8 mouse cellular contexts compared by ENCODE assay signal in genomic region chr7:44984833-44985164, GRCm38 (mm10). TPM values are rescaled to one million over a fixed set of nuclear protein-coding genes. Genes with fewer than 3 reads are reported as not detected.
DNase-seq lines count a peak whose midpoint lies in the region; ATAC-seq lines count a peak whose summit lies in the region.

No protein-coding gene starts in this region.

- no peak overlapping the region; the same call in 1 of the 2 replicates for H3K9ac ChIP-seq in lung, embryonic 16.5 days (ENCODE audit: low read length)
- H3K9ac ChIP-seq in forebrain, embryonic 15.5 days (replicated peaks), result no peak overlapping the region
- H3K9ac ChIP-seq in liver, embryonic 12.5 days, result peak overlapping the region; percentile 92; the same call in 1 of the 2 replicates
- peak overlapping the region; percentile 98; the same call in 1 of the 2 replicates for H3K9ac ChIP-seq in stomach, embryonic 16.5 days (ENCODE audit: low read length)

- no peaks in the 10 kb centered on the region for H3K9me3 ChIP-seq in lung, embryonic 16.5 days (ENCODE audit: control insufficient read depth, low read length)
- no peaks in the 10 kb centered on the region for H3K9me3 ChIP-seq in forebrain, embryonic 15.5 days
- no peaks in the 10 kb centered on the region for H3K9me3 ChIP-seq in liver, embryonic 12.5 days (replicated peaks)
- H3K9me3 ChIP-seq in stomach, embryonic 16.5 days (replicated peaks; ENCODE audit: control insufficient read depth, low read length), result no peaks in the 10 kb centered on the region

- peaks cover 26% of the 10 kb centered on the region for H3K36me3 ChIP-seq in lung, embryonic 16.5 days (ENCODE audit: control insufficient read depth, insufficient read depth, low read length)
- H3K36me3 ChIP-seq in forebrain, embryonic 15.5 days, result peaks cover 29% of the 10 kb centered on the region
- H3K36me3 ChIP-seq in liver, embryonic 12.5 days, result peaks cover 50% of the 10 kb centered on the region
- H3K36me3 ChIP-seq in stomach, embryonic 16.5 days (ENCODE audit: control insufficient read depth, insufficient read depth, low read length), result peaks cover 17% of the 10 kb centered on the region

- no peak overlapping the region for H3K27ac ChIP-seq in lung, embryonic 16.5 days (ENCODE audit: low read length)
- H3K27ac ChIP-seq in forebrain, embryonic 15.5 days (replicated peaks), result 0 out of 2 replicates have a peak overlapping the region, but pooled peaks have one; percentile 1
- peak overlapping the region; percentile 91 for H3K27ac ChIP-seq in liver, embryonic 12.5 days
- 0 out of 2 replicates have a peak overlapping the region, but pooled peaks have one; percentile 5 for H3K27ac ChIP-seq in stomach, embryonic 16.5 days (ENCODE audit: low read length)

- no peak for DNase-seq in lung, adult 18-20 months
- DNase-seq in adrenal gland, postnatal 25 days, result no peak
- DNase-seq in frontal cortex, postnatal 36 days (ENCODE audit: low spot score in 2 of 2), result no peak
- DNase-seq in adrenal gland, adult 18-20 months (ENCODE audit: low spot score in 2 of 2), result no peak

- peak overlapping the region; percentile 71 for H3K4me2 ChIP-seq in lung, embryonic 16.5 days (ENCODE audit: low read depth, low read length)
- peak overlapping the region; percentile 60 for H3K4me2 ChIP-seq in forebrain, embryonic 15.5 days (replicated peaks)
- H3K4me2 ChIP-seq in liver, embryonic 12.5 days, result peak overlapping the region; percentile 99
- H3K4me2 ChIP-seq in stomach, embryonic 16.5 days (ENCODE audit: low read depth, low read length), result peak overlapping the region; percentile 56

- H3K4me3 ChIP-seq in lung, embryonic 16.5 days (ENCODE audit: low read length), result peak overlapping the region; percentile 95; the same call in 1 of the 2 replicates
- H3K4me3 ChIP-seq in forebrain, embryonic 15.5 days, result peak overlapping the region; percentile 65
- H3K4me3 ChIP-seq in liver, embryonic 12.5 days, result peak overlapping the region; percentile 85
- peak overlapping the region; percentile 97 for H3K4me3 ChIP-seq in stomach, embryonic 16.5 days (replicated peaks; ENCODE audit: low read length)

- WGBS in lung, embryonic 16.5 days, result 34% methylated on average over 3 of the region's 3 CpGs
- WGBS in forebrain, embryonic 15.5 days, result 30% methylated on average over 3 of the region's 3 CpGs
- WGBS in liver, embryonic 12.5 days (ENCODE audit: insufficient replicate concordance), result 44% methylated on average over 3 of the region's 3 CpGs
- 27% methylated on average over 3 of the region's 3 CpGs for WGBS in stomach, embryonic 16.5 days

- H3K27me3 ChIP-seq in lung, embryonic 16.5 days (ENCODE audit: control insufficient read depth, insufficient read depth, low read depth, low read length), result no peaks in the 10 kb centered on the region
- H3K27me3 ChIP-seq in forebrain, embryonic 15.5 days, result no peaks in the 10 kb centered on the region
- H3K27me3 ChIP-seq in liver, embryonic 12.5 days (replicated peaks), result no peaks in the 10 kb centered on the region
- no peaks in the 10 kb centered on the region for H3K27me3 ChIP-seq in stomach, embryonic 16.5 days (ENCODE audit: control insufficient read depth, insufficient read depth, low read length)

- peaks cover 20% of the 10 kb centered on the region for H3K4me1 ChIP-seq in lung, embryonic 16.5 days (replicated peaks; ENCODE audit: control insufficient read depth, insufficient read depth, low read length)
- H3K4me1 ChIP-seq in forebrain, embryonic 15.5 days, result peaks cover 35% of the 10 kb centered on the region
- H3K4me1 ChIP-seq in liver, embryonic 12.5 days, result peaks cover 51% of the 10 kb centered on the region
- peaks cover 24% of the 10 kb centered on the region for H3K4me1 ChIP-seq in stomach, embryonic 16.5 days (ENCODE audit: control insufficient read depth, insufficient read depth, low read length)

- no peak for ATAC-seq in lung, embryonic 16.5 days (ENCODE audit: low read depth)
- ATAC-seq in forebrain, embryonic 15.5 days (replicated peaks), result no peak
- no peak for ATAC-seq in liver, embryonic 12.5 days
- ATAC-seq in stomach, embryonic 16.5 days (ENCODE audit: insufficient read depth, low FRiP score), result no peak

RNA-seq across cellular contexts. Expression of gene Prmt1, which starts 1.6 kb away (rescaled TPM):
- polyA plus RNA-seq in lung, embryonic 16.5 days (2015; fragmentation: Nextera tagmentation; extraction: Ambion mirVana), result 413 and 457 TPM in 2 replicates
- 703 and 728 TPM in 2 replicates for polyA plus RNA-seq in forebrain, embryonic 15.5 days (2015; fragmentation: Nextera tagmentation; extraction: Ambion mirVana)
- 248 and 262 TPM in 2 replicates for polyA plus RNA-seq in liver, embryonic 12.5 days (2016; fragmentation: Nextera tagmentation; extraction: Ambion mirVana)
- 302 and 324 TPM in 2 replicates for polyA plus RNA-seq in stomach, embryonic 16.5 days (2015; fragmentation: Nextera tagmentation; extraction: Ambion mirVana)
- 177 and 221 TPM in 2 replicates for total RNA-seq in adrenal gland, postnatal 25 days (2021)
- 100 to 1,000 TPM; 203 to 216 TPM for total RNA-seq in adrenal gland, adult 18-20 months (2021)

RNA-seq across cellular contexts. Expression of gene Cpt1c, which starts 10.1 kb away (rescaled TPM):
- 17.1 and 17.5 TPM in 2 replicates for polyA plus RNA-seq in lung, embryonic 16.5 days (2015; fragmentation: Nextera tagmentation; extraction: Ambion mirVana)
- polyA plus RNA-seq in forebrain, embryonic 15.5 days (2015; fragmentation: Nextera tagmentation; extraction: Ambion mirVana), result 48.2 and 51.6 TPM in 2 replicates
- polyA plus RNA-seq in liver, embryonic 12.5 days (2016; fragmentation: Nextera tagmentation; extraction: Ambion mirVana), result 4.0 and 4.3 TPM in 2 replicates
- polyA plus RNA-seq in stomach, embryonic 16.5 days (2015; fragmentation: Nextera tagmentation; extraction: Ambion mirVana), result 19.9 and 23.4 TPM in 2 replicates
- 13.3 and 16.5 TPM in 2 replicates for total RNA-seq in adrenal gland, postnatal 25 days (2021)
- total RNA-seq in adrenal gland, adult 18-20 months (2021), result 10 to 100 TPM in 1 of 2 experiments, 1 to 10 TPM in 1; 9.3 to 12.8 TPM

RNA-seq across cellular contexts. Expression of gene Irf3, which starts 12.6 kb away (rescaled TPM):
- 96.5 and 108 TPM in 2 replicates for polyA plus RNA-seq in lung, embryonic 16.5 days (2015; fragmentation: Nextera tagmentation; extraction: Ambion mirVana)
- polyA plus RNA-seq in forebrain, embryonic 15.5 days (2015; fragmentation: Nextera tagmentation; extraction: Ambion mirVana), result 62.6 and 66.6 TPM in 2 replicates
- polyA plus RNA-seq in liver, embryonic 12.5 days (2016; fragmentation: Nextera tagmentation; extraction: Ambion mirVana), result 50.4 and 55.9 TPM in 2 replicates
- polyA plus RNA-seq in stomach, embryonic 16.5 days (2015; fragmentation: Nextera tagmentation; extraction: Ambion mirVana), result 96.2 and 96.4 TPM in 2 replicates
- total RNA-seq in adrenal gland, postnatal 25 days (2021), result 138 and 151 TPM in 2 replicates
- 100 to 1,000 TPM; 128 to 131 TPM for total RNA-seq in adrenal gland, adult 18-20 months (2021)

RNA-seq across cellular contexts. Expression of gene Bcl2l12, which starts 13.7 kb away (rescaled TPM):
- polyA plus RNA-seq in lung, embryonic 16.5 days (2015; fragmentation: Nextera tagmentation; extraction: Ambion mirVana), result 62.0 and 64.5 TPM in 2 replicates
- polyA plus RNA-seq in forebrain, embryonic 15.5 days (2015; fragmentation: Nextera tagmentation; extraction: Ambion mirVana), result 19.2 and 21.8 TPM in 2 replicates
- 23.6 and 25.4 TPM in 2 replicates for polyA plus RNA-seq in liver, embryonic 12.5 days (2016; fragmentation: Nextera tagmentation; extraction: Ambion mirVana)
- polyA plus RNA-seq in stomach, embryonic 16.5 days (2015; fragmentation: Nextera tagmentation; extraction: Ambion mirVana), result 43.8 and 45.8 TPM in 2 replicates
- 18.7 and 24.4 TPM in 2 replicates for total RNA-seq in adrenal gland, postnatal 25 days (2021)
- total RNA-seq in adrenal gland, adult 18-20 months (2021), result 10 to 100 TPM; 13.9 to 14.2 TPM

RNA-seq across cellular contexts. Expression of gene Scaf1, which starts 31.4 kb away (rescaled TPM):
- 28.9 and 30.7 TPM in 2 replicates for polyA plus RNA-seq in lung, embryonic 16.5 days (2015; fragmentation: Nextera tagmentation; extraction: Ambion mirVana)
- polyA plus RNA-seq in forebrain, embryonic 15.5 days (2015; fragmentation: Nextera tagmentation; extraction: Ambion mirVana), result 42.8 and 47.1 TPM in 2 replicates
- 19.0 and 21.4 TPM in 2 replicates for polyA plus RNA-seq in liver, embryonic 12.5 days (2016; fragmentation: Nextera tagmentation; extraction: Ambion mirVana)
- 22.9 and 24.5 TPM in 2 replicates for polyA plus RNA-seq in stomach, embryonic 16.5 days (2015; fragmentation: Nextera tagmentation; extraction: Ambion mirVana)
- 86.4 and 99.4 TPM in 2 replicates for total RNA-seq in adrenal gland, postnatal 25 days (2021)
- total RNA-seq in adrenal gland, adult 18-20 months (2021), result 10 to 100 TPM; 75.1 to 85.9 TPM

Comparison
In these comparisons a context has a peak if more than half of its experiments do, and no peak if none do; other contexts are left out.
1. H3K9ac ChIP-seq: peak in liver, embryonic 12.5 days (single experiment) and stomach, embryonic 16.5 days (single experiment); none in lung, embryonic 16.5 days (single experiment) and forebrain, embryonic 15.5 days (single experiment).
2. Peak in every context shown above with its lines, with median percentiles within 50 percentile points of each other: H3K4me2 ChIP-seq and H3K4me3 ChIP-seq.